Mouse (Mus musculus): ENCODE measurements around the gene Cars. TPM values are rescaled to one million over a fixed set of nuclear protein-coding genes. Genes with fewer than 3 reads are reported as not detected.

Cars gene
- polyA plus RNA-seq, 1 experiment from 2014 or later = 70.5 TPM

DNA sequence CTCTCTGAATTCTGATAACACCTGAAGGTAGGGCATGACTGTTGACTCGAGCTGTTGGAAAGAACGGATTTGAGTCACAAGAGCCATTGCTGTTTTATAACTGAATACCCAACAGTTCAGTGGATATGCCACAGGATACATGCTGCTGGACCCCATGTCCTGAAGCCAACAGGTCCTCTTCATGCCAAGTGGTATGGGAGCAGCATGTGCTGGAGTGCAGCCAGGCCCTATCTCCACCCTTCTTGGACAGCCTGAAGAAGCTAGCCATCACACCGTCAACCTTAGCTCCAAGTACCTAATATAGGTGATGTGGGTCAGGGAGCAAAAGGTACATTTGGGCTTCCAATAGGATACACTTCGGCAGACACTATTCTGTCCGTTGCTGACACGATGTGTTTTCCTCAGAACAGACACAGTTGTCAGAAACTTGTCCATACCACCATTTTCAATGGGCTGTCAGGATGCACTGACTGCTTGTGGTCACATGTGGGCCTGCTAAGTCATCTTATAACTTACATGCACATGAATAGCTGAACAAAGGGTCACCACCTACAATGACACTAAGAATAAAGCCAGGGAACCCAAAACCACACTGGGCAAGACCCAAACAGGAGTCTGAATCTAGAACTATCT is 34.8 kb downstream of the Cars start:
- H3K36me3 ChIP-seq (ENCODE audit: control insufficient read depth, insufficient read depth, low read length) = peaks cover 46% of the 10 kb centered on the region
- H3K27ac ChIP-seq (ENCODE audit: low read length) = no peak overlapping the region
- no peaks in the 10 kb centered on the region for H3K9me3 ChIP-seq (replicated peaks; ENCODE audit: control insufficient read depth, low read length, poor library complexity, severe bottlenecking)
- H3K9ac ChIP-seq (ENCODE audit: low read depth, low read length) = no peak overlapping the region
- 97% methylated on average over 6 of the region's 6 CpGs for WGBS
- H3K4me2 ChIP-seq (ENCODE audit: low read length) = no peak overlapping the region
- H3K27me3 ChIP-seq (ENCODE audit: control insufficient read depth, insufficient read depth, low read depth, low read length) = no peaks in the 10 kb centered on the region
- no peak for ATAC-seq
- H3K4me1 ChIP-seq (ENCODE audit: control insufficient read depth, insufficient read depth, low read length) = no peaks in the 10 kb centered on the region
- H3K4me3 ChIP-seq (ENCODE audit: low read depth, low read length) = no peak overlapping the region

DNA sequence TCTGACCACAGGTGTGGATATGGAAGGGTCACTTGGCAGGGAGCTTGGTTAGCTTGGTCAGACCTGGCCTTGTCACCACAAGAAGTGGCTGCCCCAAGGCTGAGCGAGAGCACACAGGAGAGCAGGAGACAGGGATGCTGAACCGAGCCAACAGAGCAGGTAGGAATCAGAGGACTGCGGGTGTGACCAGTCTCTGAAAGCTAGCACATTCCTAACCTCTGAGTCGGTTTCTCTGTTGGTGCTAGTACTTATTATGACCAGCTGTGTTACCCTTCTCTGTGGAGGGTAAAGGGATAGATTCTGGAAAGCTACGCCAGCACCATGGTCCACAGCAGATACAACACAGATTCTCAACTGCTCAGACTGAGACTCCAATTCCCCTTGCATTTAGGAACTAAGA is 36.1 kb downstream of the Cars start:
- Histone ChIP-seq H3K4me3 (ENCODE audit: low read depth, low read length) (no peak overlapping the region), H3K9ac (ENCODE audit: low read depth, low read length) (no peak overlapping the region), H3K36me3 (ENCODE audit: control insufficient read depth, insufficient read depth, low read length) (peaks cover 44% of the 10 kb centered on the region), H3K4me1 (ENCODE audit: control insufficient read depth, insufficient read depth, low read length) (no peaks in the 10 kb centered on the region), H3K27ac (ENCODE audit: low read length) (no peak overlapping the region), H3K4me2 (ENCODE audit: low read length) (no peak overlapping the region), H3K27me3 (ENCODE audit: control insufficient read depth, insufficient read depth, low read depth, low read length) (no peaks in the 10 kb centered on the region), H3K9me3 (replicated peaks; ENCODE audit: control insufficient read depth, low read length, poor library complexity, severe bottlenecking) (no peaks in the 10 kb centered on the region)
- no peak for ATAC-seq
- 93% methylated on average over 5 of the region's 5 CpGs for WGBS

DNA sequence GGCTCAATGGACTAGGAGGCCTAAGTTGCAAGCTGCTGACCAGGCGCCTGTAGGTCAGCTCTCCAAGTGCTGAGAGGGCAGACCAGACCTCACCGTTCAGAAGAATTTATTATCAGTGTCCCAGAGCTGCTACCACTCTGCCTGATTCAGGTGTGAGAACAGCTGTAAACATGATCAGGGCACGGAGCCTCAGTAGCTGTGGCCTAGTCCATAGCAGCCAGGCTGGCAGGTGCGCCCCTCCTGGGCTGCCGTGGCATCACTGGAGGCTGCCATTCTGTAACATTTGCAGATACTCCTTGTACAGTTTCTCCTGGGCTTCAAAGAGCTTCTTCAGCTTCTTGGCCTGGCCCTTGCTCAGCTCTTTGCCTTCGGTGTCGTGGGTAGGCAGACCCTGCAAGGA is 42.3 kb downstream of the Cars start:
- H3K4me3 ChIP-seq (ENCODE audit: low read depth, low read length) = no peak overlapping the region
- H3K27me3 ChIP-seq (ENCODE audit: control insufficient read depth, insufficient read depth, low read depth, low read length) = no peaks in the 10 kb centered on the region
- H3K4me1 ChIP-seq (ENCODE audit: control insufficient read depth, insufficient read depth, low read length) = no peaks in the 10 kb centered on the region
- ATAC-seq = no peak; the same call in 1 of the 2 replicates
- H3K27ac ChIP-seq (ENCODE audit: low read length) = no peak overlapping the region
- H3K36me3 ChIP-seq (ENCODE audit: control insufficient read depth, insufficient read depth, low read length) = peaks cover 34% of the 10 kb centered on the region
- no peaks in the 10 kb centered on the region for H3K9me3 ChIP-seq (replicated peaks; ENCODE audit: control insufficient read depth, low read length, poor library complexity, severe bottlenecking)
- H3K9ac ChIP-seq (ENCODE audit: low read depth, low read length) = no peak overlapping the region
- 89% methylated on average over 7 of the region's 7 CpGs for WGBS
- no peak overlapping the region for H3K4me2 ChIP-seq (ENCODE audit: low read length)

DNA sequence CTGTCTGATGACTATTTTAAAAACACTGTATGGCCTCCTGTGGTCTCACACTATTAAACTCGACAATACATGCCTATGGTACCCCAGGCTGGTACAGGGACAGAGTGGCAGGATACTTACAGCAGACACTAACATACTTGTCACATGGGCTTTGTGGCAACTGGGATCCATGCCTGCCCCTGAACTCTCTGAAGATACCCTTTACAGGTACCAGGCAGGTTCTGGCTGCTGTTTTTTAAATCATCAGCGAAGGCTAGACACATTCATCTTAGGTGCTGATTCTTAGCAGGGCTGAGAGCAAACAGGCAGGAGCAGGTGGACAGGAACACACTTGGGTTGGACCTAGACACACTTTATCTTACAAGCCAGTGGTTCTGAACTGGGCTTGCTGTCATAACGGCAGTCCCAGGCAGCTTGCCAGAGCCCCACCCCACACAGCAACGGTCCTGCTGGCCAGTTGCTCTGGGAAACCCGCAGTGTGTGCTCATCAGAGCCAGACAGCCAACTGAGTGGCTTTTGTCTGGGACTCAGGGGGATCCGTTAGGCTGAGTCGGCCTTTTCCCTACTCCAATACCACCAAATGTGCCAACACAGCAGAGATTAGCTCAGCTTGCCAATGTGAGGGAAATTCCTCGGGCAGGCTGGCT is 42.8 kb downstream of the Cars start:
- no peak overlapping the region for H3K4me2 ChIP-seq (ENCODE audit: low read length)
- H3K4me3 ChIP-seq (ENCODE audit: low read depth, low read length) = no peak overlapping the region
- peaks cover 33% of the 10 kb centered on the region for H3K36me3 ChIP-seq (ENCODE audit: control insufficient read depth, insufficient read depth, low read length)
- H3K9me3 ChIP-seq (replicated peaks; ENCODE audit: control insufficient read depth, low read length, poor library complexity, severe bottlenecking) = no peaks in the 10 kb centered on the region
- no peak overlapping the region for H3K27ac ChIP-seq (ENCODE audit: low read length)
- peak; percentile 39; the same call in 1 of the 2 replicates for ATAC-seq
- H3K27me3 ChIP-seq (ENCODE audit: control insufficient read depth, insufficient read depth, low read depth, low read length) = no peaks in the 10 kb centered on the region
- 70% methylated on average over 8 of the region's 8 CpGs for WGBS
- no peaks in the 10 kb centered on the region for H3K4me1 ChIP-seq (ENCODE audit: control insufficient read depth, insufficient read depth, low read length)
- no peak overlapping the region for H3K9ac ChIP-seq (ENCODE audit: low read depth, low read length)

DNA sequence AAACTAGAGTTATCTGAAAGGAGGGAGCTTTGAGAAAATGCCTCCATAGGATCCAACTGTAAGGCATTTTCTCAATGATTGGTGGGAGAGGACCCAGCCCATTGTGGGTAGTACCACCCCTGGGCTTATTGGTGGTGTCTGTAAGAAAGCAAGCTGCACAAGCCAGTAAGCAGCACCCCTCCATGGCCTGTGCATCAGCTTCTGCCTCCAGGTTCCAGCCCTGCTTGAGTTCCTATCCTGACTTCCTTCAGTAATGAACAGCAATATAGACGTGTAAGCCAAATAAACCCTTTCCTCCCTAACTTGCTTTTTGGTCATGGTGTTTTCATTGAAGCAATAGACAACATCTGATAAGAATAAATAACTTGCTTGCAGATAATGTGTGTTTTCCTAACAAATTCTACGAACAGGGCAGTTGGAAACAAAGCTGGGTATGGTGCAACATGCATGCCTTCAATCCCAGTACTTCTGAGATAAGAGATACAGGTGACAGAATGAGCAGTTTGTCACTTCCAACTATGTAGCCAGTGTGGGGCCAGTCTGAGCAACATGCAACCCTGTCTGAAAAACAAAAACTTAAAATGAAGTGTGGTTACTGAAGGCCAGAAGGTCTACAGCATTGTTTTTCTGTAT is 50.2 kb downstream of the Cars start:
- WGBS = 40% methylated on average over 2 of the region's 2 CpGs
- H3K9me3 ChIP-seq (replicated peaks; ENCODE audit: control insufficient read depth, low read length, poor library complexity, severe bottlenecking) = no peaks in the 10 kb centered on the region
- peak overlapping the region; percentile 86 for H3K4me2 ChIP-seq (ENCODE audit: low read length)
- peaks cover 3% of the 10 kb centered on the region; the same call in 1 of the 2 replicates for H3K36me3 ChIP-seq (ENCODE audit: control insufficient read depth, insufficient read depth, low read length)
- peak overlapping the region; percentile 76 for H3K9ac ChIP-seq (ENCODE audit: low read depth, low read length)
- peaks cover 28% of the 10 kb centered on the region for H3K4me1 ChIP-seq (ENCODE audit: control insufficient read depth, insufficient read depth, low read length)
- H3K27ac ChIP-seq (ENCODE audit: low read length) = peak overlapping the region; percentile 77
- no peaks in the 10 kb centered on the region for H3K27me3 ChIP-seq (ENCODE audit: control insufficient read depth, insufficient read depth, low read depth, low read length)
- H3K4me3 ChIP-seq (ENCODE audit: low read depth, low read length) = peak overlapping the region; percentile 96
- peak; percentile 12; the same call in 1 of the 2 replicates for ATAC-seq

DNA sequence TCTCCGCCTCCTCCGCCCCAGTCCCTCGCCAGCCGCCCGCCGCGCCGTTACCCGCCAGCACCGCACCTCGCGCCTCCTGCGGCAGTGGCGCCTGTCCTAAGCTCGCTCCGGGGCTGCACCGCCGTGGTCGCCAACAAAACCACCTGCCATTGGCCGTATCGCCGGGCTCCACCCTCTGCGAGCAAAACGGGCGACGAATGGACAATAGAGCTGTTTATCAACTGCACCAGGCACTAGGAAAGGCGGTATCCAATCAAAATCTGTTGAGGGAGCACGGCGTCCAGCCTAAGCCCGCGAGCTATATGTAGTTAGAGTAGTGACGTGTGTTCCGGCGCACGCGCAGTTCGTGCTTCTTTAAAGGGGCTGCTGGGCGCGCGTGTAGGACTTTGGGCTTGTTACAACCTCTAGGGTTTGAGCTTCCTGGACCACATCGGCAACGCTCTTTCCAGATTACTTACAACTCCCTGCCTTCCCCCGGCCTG is 50.9 kb downstream of the Cars start, which contains the start of gene Nap1l4:
TSS of gene Nap1l4 (minus strand) at position 131 of the 482 bp plus-strand sequence.
- Histone ChIP-seq H3K4me2 (ENCODE audit: low read length) (peak within 1 kb of the TSS; percentile 88), H3K27me3 (ENCODE audit: control insufficient read depth, insufficient read depth, low read depth, low read length) (no peaks in the 10 kb centered on the region), H3K9ac (ENCODE audit: low read depth, low read length) (peak within 1 kb of the TSS; percentile 92), H3K36me3 (ENCODE audit: control insufficient read depth, insufficient read depth, low read length) (0 out of 2 replicates have a peak, but pooled peaks cover 3% of the 10 kb centered on the region), H3K4me1 (ENCODE audit: control insufficient read depth, insufficient read depth, low read length) (peaks cover 28% of the 10 kb centered on the region), H3K4me3 (ENCODE audit: low read depth, low read length) (peak within 1 kb of the TSS; percentile 96), H3K9me3 (replicated peaks; ENCODE audit: control insufficient read depth, low read length, poor library complexity, severe bottlenecking) (no peaks in the 10 kb centered on the region), H3K27ac (ENCODE audit: low read length) (peak within 1 kb of the TSS; percentile 85)
- ATAC-seq = peak; percentile 99
- 0% methylated on average over 34 of the region's 43 CpGs for WGBS

DNA sequence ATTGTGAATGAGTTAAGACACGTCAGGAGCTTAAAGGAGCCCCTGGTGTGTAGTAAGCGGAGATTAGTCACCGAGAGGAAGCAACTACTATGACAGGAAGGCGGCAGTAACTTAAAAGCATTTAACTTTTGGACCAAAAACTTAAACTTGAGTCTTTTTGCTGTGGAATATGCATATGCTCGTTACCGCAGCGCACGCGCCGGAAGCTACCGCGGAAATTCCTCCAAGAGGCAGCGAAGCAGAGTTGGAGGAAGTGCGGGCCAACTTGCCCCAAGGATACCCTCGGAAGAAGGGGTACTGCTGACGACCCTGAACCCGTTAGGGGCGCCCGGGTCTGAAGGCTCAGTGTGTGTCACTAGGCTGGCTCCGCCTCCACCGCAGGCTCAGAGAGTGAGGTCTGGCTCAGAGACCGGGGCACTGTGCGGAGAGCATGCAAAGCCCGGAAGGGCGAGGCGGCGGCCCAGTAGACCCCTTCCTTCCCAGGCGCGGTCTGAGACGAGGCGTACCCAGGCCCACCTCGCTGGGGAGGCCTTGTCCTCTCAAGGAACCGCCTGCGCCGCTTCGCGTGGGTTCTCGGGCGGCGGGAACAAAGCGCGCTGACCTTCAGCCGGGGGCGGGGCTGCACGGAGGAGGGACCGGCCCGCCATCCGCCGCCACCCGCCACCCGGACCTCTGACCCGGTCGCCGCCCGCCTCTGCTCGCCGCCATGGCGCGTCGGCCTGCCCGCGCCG is 51.5 kb downstream of the Cars start:
- Histone ChIP-seq H3K9ac (ENCODE audit: low read depth, low read length) (peak overlapping the region; percentile 92), H3K4me2 (ENCODE audit: low read length) (peak overlapping the region; percentile 88), H3K4me3 (ENCODE audit: low read depth, low read length) (peak overlapping the region; percentile 96), H3K9me3 (replicated peaks; ENCODE audit: control insufficient read depth, low read length, poor library complexity, severe bottlenecking) (no peaks in the 10 kb centered on the region), H3K27me3 (ENCODE audit: control insufficient read depth, insufficient read depth, low read depth, low read length) (no peaks in the 10 kb centered on the region), H3K36me3 (ENCODE audit: control insufficient read depth, insufficient read depth, low read length) (0 out of 2 replicates have a peak, but pooled peaks cover 3% of the 10 kb centered on the region), H3K4me1 (ENCODE audit: control insufficient read depth, insufficient read depth, low read length) (peaks cover 30% of the 10 kb centered on the region), H3K27ac (ENCODE audit: low read length) (peak overlapping the region; percentile 85)
- peak; percentile 83 for ATAC-seq
- 0% methylated on average over 39 of the region's 63 CpGs for WGBS

DNA sequence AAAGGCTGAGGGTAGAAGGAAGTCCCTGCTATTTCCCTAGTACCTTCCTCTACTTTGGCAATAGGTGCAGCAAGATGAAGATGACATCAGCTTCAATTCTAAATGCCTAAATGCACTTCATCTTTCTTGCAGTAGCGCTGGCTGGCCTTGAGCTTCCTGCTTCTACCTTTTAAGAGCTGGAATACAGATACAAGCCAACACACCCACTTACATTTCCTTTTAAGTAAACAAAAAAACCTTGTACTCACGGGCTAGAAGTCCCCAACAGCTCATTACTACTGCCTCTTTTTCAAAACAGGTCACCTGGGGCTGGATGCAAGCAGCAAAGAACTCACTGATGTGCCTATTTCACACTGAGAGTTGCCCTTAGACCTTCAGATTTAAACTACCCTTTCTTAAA is 53.3 kb downstream of the Cars start:
- WGBS = 74% methylated on average over 2 of the region's 2 CpGs

More for the DNA sequence above, 53.3 kb downstream of the Cars start:
- Histone ChIP-seq H3K4me2 (ENCODE audit: low read length) (no peak overlapping the region), H3K4me3 (ENCODE audit: low read depth, low read length) (no peak overlapping the region), H3K27ac (ENCODE audit: low read length) (no peak overlapping the region), H3K27me3 (ENCODE audit: control insufficient read depth, insufficient read depth, low read depth, low read length) (no peaks in the 10 kb centered on the region), H3K4me1 (ENCODE audit: control insufficient read depth, insufficient read depth, low read length) (peaks cover 32% of the 10 kb centered on the region), H3K9me3 (replicated peaks; ENCODE audit: control insufficient read depth, low read length, poor library complexity, severe bottlenecking) (no peaks in the 10 kb centered on the region), H3K9ac (ENCODE audit: low read depth, low read length) (0 out of 2 replicates have a peak overlapping the region, but pooled peaks have one; percentile 25), H3K36me3 (ENCODE audit: control insufficient read depth, insufficient read depth, low read length) (0 out of 2 replicates have a peak, but pooled peaks cover 3% of the 10 kb centered on the region)
- ATAC-seq = no peak

All from midbrain, embryonic 16.5 days (tissue).